Mouse (Mus musculus) naive thymus-derived CD4-positive, alpha-beta T cell, adult 5 months (primary cell): Measurements from ENCODE around the gene Hectd4. TPM values are rescaled to one million over a fixed set of nuclear protein-coding genes. Genes with fewer than 3 reads are reported as not detected.

Experiments used
- polyA plus RNA-seq: library from polyadenylated mRNA; unstranded; fragments of 100-300 nt; shearing (Covaris generic); gene quantifications from one replicate; pipeline ENCODE4 v1.2.1, GENCODE M21; 2017

The Hectd4 gene
- polyA plus RNA-seq = 15.8 TPM

DNA sequence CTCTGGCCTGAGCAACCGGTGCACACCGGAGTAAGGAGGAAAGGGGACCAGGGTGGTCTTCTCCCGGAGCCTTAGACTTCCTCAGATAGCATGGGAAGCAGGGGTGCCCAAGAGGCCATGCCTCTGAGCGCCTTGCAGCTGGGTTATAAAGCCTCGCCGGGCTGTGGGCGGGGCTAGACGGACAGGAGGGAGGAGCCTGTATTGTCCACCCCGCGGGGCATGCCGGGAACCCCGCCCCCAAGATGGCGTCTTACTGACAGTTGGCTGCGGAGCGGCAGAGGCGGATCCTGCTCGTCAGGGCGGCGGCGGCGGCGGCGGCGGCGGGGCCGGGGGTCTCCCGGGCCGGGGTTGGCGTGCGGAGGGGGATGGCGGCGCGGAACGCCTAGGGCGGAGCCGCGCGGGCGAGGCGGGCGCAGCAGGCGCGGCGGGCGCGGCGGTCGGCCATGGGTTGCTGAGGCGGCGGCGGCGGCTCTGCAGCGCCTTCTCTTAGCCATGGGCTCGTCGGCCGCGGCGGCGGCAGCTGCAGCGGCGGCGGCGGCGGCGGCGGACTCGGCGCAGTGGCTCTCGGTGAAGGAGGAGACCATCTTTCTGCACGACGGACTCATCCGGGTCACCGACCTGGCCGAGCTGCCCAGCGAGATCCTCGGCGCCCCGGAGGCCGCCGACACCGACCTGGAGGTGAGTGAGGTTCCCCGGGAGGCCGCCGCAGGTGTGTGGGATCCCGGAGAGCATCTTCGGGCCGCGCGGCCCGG is at the start of gene Hectd4:
TSS of gene Hectd4 (plus strand) at position 240 of the 752 bp plus-strand sequence.

DNA sequence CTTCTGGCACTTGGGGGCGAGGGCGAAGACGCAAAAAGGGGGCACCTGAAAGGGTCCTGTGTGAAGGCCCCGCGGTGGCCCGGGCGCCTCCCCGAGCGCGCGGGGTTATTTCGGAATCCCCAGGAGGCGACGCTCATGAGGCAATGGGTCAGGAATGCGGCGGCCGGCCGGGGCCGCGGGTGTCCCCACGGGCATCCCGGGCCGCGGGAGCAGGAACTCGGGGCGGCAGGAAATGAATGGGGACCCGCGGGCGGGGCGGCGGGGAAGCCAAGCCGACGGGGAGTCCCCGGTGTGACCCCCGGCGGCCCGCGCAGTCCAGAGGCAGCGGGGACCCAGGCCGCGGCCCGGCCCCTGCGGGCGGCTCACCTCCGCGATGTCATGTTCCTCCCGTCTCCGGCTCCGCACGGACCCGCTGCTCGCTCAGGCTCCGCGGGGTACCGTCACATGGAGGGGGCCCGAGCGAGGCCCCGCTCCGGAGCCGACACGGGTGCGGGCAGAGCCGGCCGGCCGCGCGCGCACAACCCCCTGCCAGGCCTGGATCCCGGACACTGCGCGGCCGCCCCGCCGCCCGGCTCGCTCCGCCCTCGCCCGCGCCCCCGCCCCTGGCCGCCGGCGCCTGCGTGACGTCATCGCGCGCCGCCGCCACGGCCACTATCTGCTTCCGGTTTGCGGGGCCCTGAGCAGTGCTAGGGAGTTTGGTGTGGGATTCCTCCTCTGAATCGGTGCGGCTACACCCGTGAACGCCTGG is 29.0 kb upstream of the Hectd4 start, which contains the start of gene Ptpn11:
TSS of gene Ptpn11 (minus strand) at position 562 of the 748 bp plus-strand sequence.

DNA sequence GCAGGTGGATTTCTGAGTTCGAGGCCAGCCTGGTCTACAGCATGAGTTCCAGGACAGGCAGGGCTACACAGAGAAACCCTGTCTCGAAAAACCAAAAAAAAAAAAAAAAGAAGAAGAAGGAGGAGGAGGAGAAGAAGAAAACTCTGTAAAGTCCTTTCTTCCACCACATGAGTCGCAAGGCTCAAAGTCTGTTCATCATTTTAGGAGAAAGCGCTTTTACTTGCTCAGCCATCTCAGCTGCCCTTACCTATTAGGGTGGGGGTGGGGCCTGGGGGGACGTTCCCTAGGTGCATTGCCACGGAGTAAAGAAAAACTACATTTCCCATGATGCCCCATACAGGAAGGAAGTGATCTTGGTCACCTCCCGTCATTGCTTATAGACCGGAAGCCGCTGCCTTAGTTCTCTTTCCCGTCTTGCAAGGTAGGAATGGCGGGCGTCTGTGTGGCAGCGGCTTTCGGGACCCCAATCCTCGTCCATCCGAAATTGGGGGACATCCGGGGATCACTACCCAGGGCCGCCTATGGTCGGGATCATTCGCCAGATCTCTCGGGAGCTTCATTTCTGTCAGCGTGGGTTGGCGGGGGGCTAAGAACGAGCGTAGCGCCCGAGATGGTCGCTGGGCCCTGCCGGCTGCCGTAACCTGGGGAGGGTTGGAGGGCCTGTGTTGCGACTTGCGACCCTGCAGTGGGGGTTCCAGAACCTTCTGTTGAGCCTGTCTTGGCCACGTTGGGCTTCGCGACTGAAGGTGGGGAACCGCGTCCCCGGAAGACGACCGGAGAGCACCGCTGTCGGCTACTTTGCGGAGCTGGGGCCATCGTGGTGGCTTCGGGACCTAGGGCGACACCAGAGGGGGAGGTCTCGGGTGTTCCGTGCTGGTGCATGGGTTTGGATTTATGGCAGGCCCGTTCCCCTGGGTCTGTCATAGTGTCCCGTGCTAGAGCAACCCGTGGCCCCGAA is 15.6 kb upstream of the Hectd4 start, which contains the start of gene Rpl6:
TSS of gene Rpl6 (plus strand) at position 350 of the 958 bp plus-strand sequence.

DNA sequence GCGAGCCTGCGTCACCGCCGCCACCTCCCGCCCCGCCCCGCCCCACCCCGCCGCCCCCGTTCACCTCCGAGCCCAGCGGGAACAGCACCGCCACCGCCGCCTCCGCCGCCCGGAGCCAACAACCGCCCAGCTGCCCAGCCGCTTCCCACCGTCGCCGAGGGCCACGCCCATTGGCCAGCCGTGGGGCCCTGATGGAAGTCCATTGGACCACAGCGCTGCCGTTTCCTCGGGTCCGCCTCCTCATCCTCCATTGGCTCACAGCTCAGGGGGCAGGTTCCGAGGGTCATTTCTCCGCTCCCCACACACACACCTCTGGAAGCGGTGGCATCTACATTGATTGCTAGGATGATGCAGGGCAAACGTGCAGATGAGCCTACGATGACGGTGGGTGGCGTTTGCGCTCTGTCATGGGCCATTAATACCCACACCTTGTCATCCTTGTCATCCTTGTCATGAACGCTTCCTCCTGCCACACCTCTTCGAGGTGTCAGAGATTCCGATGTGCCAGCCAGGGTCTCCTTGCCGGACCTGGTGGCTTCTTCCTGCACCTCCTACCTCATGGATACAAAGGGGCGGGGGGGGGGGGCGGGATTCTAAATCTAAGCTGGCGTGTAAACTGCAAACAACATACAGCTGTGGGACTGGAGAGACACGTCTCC is 165.6 kb downstream of the Hectd4 start, which contains the start of gene Trafd1:
TSS of gene Trafd1 (minus strand) at position 172 of the 659 bp plus-strand sequence.

DNA sequence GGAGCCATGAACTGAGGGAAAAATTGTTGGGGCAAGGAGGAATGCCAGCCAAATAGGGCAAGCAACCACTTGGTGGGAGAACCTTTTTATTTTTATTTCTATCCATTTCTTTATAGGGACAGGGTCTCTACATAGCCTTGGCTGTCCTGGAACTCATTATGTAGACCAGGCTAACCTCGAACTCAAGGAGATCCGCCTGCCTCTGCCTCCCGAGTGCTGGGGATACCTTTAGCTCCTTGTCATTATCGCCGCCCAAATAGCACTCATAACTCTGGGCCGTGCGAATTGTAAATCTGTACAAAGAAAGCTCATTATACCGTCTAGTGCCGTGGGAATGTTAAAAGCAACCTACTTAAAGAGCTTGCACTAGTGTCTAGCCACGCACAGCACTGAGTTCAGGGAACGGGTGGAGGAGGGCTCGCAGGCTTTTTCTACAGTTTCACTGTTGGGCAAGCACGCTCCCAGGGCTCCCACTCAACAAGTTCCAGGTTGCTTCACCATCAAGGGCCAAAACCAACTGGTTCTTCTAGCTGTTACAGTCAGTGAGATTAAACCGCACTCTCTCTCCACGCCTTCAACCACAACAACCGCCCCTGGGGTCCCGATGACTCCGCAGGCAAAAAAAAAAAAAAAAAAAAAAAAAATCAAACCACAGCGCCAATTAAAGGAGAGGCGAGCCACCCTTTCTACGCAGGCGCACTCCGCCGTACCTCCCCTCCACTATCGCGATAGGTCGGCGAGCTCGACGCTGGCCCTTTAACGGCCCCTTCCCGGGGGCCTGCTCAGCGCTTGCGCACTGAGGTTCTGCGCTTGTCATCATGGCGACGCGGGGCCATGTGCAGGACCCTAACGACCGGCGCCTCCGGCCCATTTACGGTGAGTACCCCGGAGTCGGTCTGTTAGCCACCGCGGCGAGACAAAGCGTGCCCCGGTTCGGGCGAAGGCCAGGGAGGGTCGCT is 177.4 kb downstream of the Hectd4 start, which contains the start of gene Naa25:
TSS of gene Naa25 (plus strand) at position 750 of the 959 bp plus-strand sequence.

Other genes with a start within 250 kb of the Hectd4 start
- gene Rph3a, start 210.1 kb upstream of the Hectd4 start, polyA plus RNA-seq = not detected
- gene Ptpn11, start 28.8 kb upstream of the Hectd4 start, polyA plus RNA-seq = 17.9 TPM
- 1,079 TPM for gene Rpl6, start 15.7 kb upstream of the Hectd4 start, polyA plus RNA-seq
- gene Trafd1, start 165.4 kb downstream of the Hectd4 start, polyA plus RNA-seq = 68.0 TPM
- 46.3 TPM for gene Naa25, start 177.7 kb downstream of the Hectd4 start, polyA plus RNA-seq
- 2.4 TPM for gene Tmem116, start 231.7 kb downstream of the Hectd4 start, polyA plus RNA-seq
- 46.2 TPM for gene Erp29, start 232.3 kb downstream of the Hectd4 start, polyA plus RNA-seq